Mouse (Mus musculus) testis, adult 2 months (tissue): Measurements from ENCODE around the gene H2-T24. TPM values are rescaled to one million over a fixed set of nuclear protein-coding genes. Genes with fewer than 3 reads are reported as not detected.

Experiments used
- H3K27ac ChIP-seq: fragments of 200-500 bp; 2 replicates; pipeline ENCODE4 v1.5.1; 2012; ENCODE audit warnings: low read depth, low read length; ENCODE audit not compliant: control insufficient read depth, insufficient read depth
- H3K27me3 ChIP-seq: fragments of 200-500 bp; 2 replicates; pipeline ENCODE4 v1.6.1; 2012; ENCODE audit warnings: mild to moderate bottlenecking, low read length, moderate library complexity; ENCODE audit not compliant: control insufficient read depth, insufficient read depth
- H3K36me3 ChIP-seq: fragments of 200-500 bp; 2 replicates; pipeline ENCODE4 v1.6.1; 2012; ENCODE audit warnings: mild to moderate bottlenecking, low read length; ENCODE audit not compliant: control insufficient read depth, insufficient read depth
- H3K4me1 ChIP-seq: fragments of 200-500 bp; 2 replicates; pipeline ENCODE4 v1.6.1; 2012; ENCODE audit warnings: low read length; ENCODE audit not compliant: control insufficient read depth, insufficient read depth
- H3K4me3 ChIP-seq: fragments of 200-500 bp; 2 replicates; pipeline ENCODE4 v1.5.1; 2012; ENCODE audit warnings: low read depth, mild to moderate bottlenecking, low read length, moderate library complexity, mixed read lengths; ENCODE audit not compliant: control insufficient read depth
- CTCF ChIP-seq: fragments of 200-500 bp; IDR thresholded peaks from 2 replicates; pipeline ENCODE4 v1.5.1; 2012; ENCODE audit warnings: low read depth, mild to moderate bottlenecking, inconsistent platforms, low read length, moderate library complexity; ENCODE audit not compliant: control insufficient read depth, insufficient read depth, insufficient replicate concordance
- POLR2A ChIP-seq: fragments of 200-500 bp; IDR thresholded peaks from 2 replicates; pipeline ENCODE4 v1.6.1; 2012; ENCODE audit warnings: low read depth, mild to moderate bottlenecking, inconsistent platforms, low read length, moderate library complexity; ENCODE audit not compliant: control insufficient read depth
- polyA plus RNA-seq: library from polyadenylated mRNA; depleted of rRNA; stranded (reverse); fragments of >200 nt; gene quantifications from 2 replicates; pipeline ENCODE4 v1.2.3, GENCODE M21; 2012

Gene H2-T24
- polyA plus RNA-seq, 1 experiment, result 0.07 TPM

- TF ChIP-seq CTCF, result no peak
- TF ChIP-seq POLR2A, result no peak
- no peak overlapping the region for H3K27ac ChIP-seq
- 0 out of 2 replicates have a peak, but pooled peaks cover 1% of the 10 kb centered on the region for H3K4me1 ChIP-seq
Observed at GRCm38 (mm10) chr17:36025197-36025596, 4.8 kb upstream of the H2-T24 start.

DNA sequence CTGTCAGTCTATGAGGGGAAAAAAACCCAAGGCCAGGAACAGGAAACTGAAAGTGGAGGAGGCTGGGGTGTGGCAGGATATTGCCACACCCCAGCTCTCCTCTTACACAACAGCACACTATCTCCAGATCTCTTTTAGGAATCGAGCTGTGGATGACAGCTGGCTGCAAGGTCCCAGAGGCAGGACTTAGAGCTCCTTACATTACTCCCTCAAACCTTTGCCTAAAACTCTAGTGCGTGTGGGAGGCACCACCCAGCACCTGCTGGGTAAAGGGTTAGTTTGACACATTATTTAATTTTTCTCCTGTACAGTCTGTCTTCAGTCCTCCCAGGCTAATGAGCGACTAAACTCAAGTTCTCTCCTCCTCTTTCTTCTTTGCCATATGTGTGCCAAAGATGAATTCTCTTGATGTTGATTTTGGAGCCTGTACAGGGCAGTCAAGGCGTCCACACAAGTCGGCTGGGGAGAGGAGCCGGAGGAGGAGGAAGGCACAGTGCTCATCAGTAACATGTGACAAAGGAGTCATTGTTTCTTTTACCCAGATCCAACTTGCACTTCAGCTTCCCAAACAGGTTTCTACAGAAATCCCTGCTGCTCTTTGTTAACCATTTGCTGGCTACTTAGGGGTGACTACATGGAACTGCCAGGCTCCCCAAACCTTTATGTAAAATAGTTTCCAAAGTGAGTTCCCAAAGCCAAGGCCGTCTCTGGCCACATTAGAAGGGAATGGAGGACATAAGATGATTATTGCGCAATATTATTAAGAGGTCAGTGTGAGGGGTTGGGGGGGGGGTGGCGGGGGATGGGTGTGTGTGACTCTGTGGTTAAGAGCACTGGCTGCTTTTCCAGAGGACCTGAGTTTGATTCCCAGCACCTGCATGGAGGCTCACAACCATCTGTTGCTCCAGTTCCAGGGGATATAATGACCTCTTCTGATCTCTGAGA lies 3.6 kb upstream of the H2-T24 start:
- no peaks in the 10 kb centered on the region for H3K36me3 ChIP-seq
- TF ChIP-seq POLR2A (no peak), CTCF (no peak)
- no peak overlapping the region for H3K4me3 ChIP-seq
- 0 out of 2 replicates have a peak, but pooled peaks cover 2% of the 10 kb centered on the region for H3K4me1 ChIP-seq
- H3K27ac ChIP-seq, result no peak overlapping the region; the same call in 1 of the 2 replicates
- H3K27me3 ChIP-seq, result no peaks in the 10 kb centered on the region

More at GRCm38 (mm10) chr17:36025197-36025596, 4.8 kb upstream of the H2-T24 start:
- H3K36me3 ChIP-seq, result no peaks in the 10 kb centered on the region
- no peaks in the 10 kb centered on the region for H3K27me3 ChIP-seq
- H3K4me3 ChIP-seq, result no peak overlapping the region

- no peak for TF ChIP-seq CTCF
- no peak for TF ChIP-seq POLR2A
- 0 out of 2 replicates have a peak, but pooled peaks cover 2% of the 10 kb centered on the region for H3K4me1 ChIP-seq
- H3K4me3 ChIP-seq, result no peak overlapping the region
- H3K36me3 ChIP-seq, result no peaks in the 10 kb centered on the region
- no peak overlapping the region for H3K27ac ChIP-seq
- H3K27me3 ChIP-seq, result no peaks in the 10 kb centered on the region
Observed at GRCm38 (mm10) chr17:36022922-36023321, 2.6 kb upstream of the H2-T24 start.

DNA sequence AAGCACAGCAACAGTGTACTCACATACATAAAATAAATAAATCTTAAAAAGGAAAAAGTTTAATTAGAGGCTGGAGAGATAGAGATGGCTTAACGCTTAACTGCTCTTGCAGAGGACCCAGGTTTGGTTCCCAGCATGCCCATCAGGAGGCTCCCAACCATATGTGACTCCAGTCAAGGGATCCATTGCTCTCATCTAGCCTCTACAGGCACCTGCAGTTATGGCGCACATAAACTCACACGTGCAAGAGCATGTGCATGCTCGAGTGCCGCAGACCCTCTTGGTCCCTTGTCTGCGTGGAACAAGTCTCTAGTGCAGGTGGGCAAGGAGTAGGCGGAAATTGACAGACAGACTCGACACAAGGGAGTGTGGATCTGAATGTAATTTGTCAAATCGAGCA lies 1.7 kb upstream of the H2-T24 start:
- no peak overlapping the region for H3K4me3 ChIP-seq

GRCm38 (mm10) chr17:36021309-36021708 lies 949 bp upstream of the H2-T24 start:
- 0 out of 2 replicates have a peak, but pooled peaks cover 2% of the 10 kb centered on the region for H3K4me1 ChIP-seq
- no peaks in the 10 kb centered on the region for H3K27me3 ChIP-seq
- H3K36me3 ChIP-seq, result no peaks in the 10 kb centered on the region
- no peak overlapping the region for H3K4me3 ChIP-seq
- TF ChIP-seq POLR2A (no peak), CTCF (no peak)
- no peak overlapping the region for H3K27ac ChIP-seq

More for the DNA sequence above, 1.7 kb upstream of the H2-T24 start:
- H3K36me3 ChIP-seq, result no peaks in the 10 kb centered on the region
- no peaks in the 10 kb centered on the region for H3K27me3 ChIP-seq
- no peak for TF ChIP-seq CTCF
- no peak for TF ChIP-seq POLR2A
- no peak overlapping the region for H3K27ac ChIP-seq
- H3K4me1 ChIP-seq, result 0 out of 2 replicates have a peak, but pooled peaks cover 2% of the 10 kb centered on the region

DNA sequence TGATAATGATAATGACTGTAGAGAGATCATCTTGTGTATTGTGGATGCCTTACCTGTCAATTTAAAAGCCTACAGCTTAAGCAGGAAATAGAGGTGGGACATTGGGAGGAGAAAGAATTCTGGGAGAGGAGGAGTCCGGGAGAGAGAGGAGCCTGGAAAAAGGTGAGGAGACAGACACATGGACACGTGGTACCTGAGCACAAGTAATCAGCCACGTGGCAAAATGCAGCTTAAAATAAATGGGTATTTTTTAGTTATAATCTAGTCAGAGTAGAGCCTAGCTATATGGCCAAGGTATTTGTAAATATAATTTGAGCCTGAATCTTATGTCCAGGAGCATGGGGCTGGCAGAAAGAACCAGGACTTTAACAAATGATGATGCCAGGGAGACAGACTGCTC lies 841 bp downstream of the H2-T24 start:
- Histone ChIP-seq H3K4me3 (no peak overlapping the region), H3K27ac (no peak overlapping the region), H3K36me3 (no peaks in the 10 kb centered on the region), H3K4me1 (0 out of 2 replicates have a peak, but pooled peaks cover 2% of the 10 kb centered on the region), H3K27me3 (no peaks in the 10 kb centered on the region)
- no peak for TF ChIP-seq POLR2A
- TF ChIP-seq CTCF, result no peak

GRCm38 (mm10) chr17:36018979-36019378 lies 1.4 kb downstream of the H2-T24 start:
- Histone ChIP-seq H3K36me3 (no peaks in the 10 kb centered on the region), H3K27me3 (no peaks in the 10 kb centered on the region), H3K27ac (no peak overlapping the region), H3K4me3 (no peak overlapping the region), H3K4me1 (0 out of 2 replicates have a peak, but pooled peaks cover 2% of the 10 kb centered on the region)
- TF ChIP-seq CTCF, result no peak
- no peak for TF ChIP-seq POLR2A
